Mouse (Mus musculus) T-helper 2 cell (primary cell): ENCODE data around the gene Exoc5.
"Not testable (repeated sequence)": the region's sequence is repeated elsewhere in the genome, so short reads cannot be mapped to it uniquely, and the experiment has no call there.

Source experiments
- in situ Hi-C: fragments of 300-600 bp; cut with MboI, MseI; formaldehyde crosslinking; loops from one replicate; pipeline ENCODE4 v1.15.1; 2025; ENCODE audit warnings: high pct_unique_total_duplicates

The Exoc5 gene

DNA sequence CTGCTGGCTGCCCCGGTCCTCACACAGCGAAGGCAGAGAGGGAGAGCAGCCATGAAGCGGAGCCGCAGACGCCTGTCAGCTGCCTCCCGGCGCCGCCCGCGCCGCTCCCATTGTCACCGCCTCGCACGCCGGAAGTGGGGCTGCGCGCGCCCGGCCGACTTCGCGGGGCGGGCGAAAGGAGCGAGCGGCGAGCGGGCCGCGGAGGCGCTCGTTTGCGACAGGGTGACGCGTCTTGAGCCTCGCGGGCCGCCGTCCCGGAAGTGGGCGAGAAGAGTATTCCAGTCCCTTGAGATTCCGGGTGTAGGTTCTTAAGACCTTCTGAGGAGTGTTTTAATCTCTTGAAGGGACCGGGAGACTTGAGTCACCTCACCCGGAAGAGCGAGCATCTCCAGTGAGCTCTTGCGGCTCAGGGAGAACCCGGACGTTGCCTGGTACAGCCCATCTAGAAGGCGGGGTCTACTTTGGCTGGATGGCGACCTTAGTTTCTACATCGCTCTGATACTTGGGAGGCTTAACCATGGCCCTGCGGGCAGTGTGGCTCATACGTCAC lies at the start of gene Exoc5:
TSS of gene Exoc5 (minus strand) at position 380 of the 550 bp plus-strand sequence.
- in situ Hi-C loops: no loop called here

DNA sequence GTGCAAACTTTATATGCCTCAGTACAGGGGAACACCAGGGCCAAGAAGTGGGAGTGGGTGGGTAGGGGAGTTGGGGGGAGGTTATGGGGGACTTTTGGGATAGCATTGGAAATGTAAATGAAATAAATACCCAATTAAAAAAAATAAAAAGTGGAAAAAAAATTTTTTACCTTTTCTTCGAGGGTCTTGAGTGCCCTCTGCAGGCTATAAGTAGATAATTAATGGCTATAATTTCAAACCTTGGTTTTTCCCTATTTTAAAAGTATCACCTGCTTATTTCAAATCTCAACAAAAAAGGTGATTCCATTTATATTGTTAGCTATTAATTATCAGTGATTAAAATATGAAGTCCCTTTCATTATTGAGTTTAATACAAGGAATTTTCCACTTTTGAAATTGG lies 25.3 kb upstream of the Exoc5 start:
- in situ Hi-C loops: not testable (repeated sequence)

DNA sequence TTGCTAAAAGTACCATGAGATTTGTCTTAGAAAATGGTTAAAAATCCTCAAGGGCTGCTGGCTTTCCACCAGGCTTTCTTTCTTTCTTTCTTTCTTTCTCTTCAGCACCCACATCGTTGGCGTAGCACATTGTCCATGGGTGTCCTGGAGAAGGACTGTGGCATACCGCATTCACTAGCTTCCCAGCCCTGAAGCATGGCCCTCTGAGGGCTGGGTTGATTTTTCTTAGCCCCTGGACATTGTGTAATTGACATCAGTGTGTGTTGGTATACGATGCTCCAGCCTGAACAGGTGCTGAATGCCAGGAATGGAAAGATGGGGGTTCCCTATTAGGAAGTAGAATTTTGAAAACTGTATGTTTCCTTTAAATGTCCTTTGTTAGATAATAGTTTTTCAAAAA lies 24.8 kb upstream of the Exoc5 start:
- in situ Hi-C loops: no loop called here

DNA sequence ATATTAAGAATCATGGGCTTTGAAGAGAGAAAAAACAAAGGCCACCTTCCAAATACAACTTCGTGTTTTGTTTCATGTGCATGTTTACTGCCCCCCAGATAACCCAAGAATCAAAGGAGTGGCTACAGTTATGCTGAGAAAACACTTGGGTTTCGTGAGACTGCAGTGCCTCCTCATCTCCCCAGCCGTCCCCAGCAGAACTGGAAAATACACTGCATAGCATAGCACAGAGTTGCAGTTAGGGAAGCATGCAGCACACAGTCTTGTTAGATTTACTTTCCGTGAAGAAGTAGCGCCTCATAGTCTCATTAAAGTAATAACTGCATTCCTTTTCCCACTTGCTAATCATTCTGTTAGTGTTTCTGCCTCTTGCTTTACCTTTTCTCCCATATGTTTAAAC lies 23.6 kb upstream of the Exoc5 start:
- in situ Hi-C loops: no loop called here

DNA sequence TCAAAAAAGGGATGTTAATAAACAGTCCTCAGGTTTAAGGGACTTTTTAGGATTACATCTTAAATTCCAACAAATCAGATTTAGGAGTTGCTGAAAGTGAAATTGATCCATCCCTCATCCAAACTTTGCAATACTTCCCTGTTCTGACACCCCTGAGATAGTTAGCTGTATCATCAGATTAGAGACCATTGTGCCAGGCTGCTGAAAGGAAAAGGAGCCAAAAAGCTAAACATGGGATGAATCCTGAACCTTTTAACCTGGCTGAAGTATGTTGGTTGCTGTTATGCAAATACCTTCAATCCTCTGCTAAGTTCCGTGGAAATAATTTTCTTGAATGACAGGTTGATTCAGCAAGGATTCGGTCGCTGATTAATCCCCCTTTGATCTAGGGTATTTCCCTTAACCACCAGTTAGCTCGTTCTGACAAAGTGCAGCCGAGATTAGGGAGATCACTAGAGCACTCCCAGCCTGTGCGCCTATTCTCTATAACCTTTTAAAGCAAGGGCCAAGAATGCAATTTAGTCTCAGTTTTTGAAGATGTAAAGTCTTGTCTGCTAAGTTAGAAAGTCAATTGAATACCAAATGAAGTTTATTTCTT lies 23.1 kb upstream of the Exoc5 start:
- in situ Hi-C loops: no loop called here

DNA sequence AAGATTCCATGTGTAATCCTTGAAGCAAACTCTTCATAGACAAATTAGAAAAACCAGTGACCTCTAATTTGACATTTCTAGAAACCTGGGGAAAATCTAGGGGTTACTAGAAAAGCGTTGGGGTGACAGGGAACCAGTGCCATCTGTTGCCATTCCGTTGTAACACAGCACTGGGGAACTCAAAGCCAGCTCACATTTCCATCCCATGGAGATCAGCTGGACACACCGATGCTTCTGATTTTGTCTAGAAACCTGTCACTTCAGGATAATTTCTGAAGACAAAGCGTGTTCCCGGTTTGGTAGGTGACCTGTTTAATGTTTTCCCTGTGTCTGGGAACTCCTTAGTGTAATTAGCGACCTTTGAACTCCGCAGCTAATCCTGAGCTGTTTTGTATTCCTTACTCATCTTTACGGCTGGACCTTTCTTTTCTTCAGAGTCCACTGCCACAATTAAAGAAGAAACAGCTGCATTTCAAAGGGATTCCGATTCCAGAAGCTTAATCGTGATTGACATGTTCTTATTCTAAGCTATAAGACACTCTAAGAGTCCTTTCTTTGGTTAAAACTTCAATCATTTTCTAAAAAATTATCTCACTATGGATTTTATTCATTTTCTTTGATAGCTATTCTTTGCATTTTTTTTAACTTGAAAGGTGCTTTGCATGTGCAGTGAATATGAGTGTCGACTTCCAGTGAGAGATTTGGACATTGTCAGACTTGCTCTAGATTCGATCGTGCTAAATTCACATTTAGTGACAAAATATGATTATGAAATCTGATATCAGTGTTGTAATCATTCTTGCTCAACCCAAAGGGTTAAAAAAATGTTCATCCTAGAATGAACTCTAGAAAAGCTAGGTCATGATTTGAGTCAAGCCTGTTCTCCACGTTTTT lies 21.9 kb upstream of the Exoc5 start:
- in situ Hi-C loops: no loop called here

DNA sequence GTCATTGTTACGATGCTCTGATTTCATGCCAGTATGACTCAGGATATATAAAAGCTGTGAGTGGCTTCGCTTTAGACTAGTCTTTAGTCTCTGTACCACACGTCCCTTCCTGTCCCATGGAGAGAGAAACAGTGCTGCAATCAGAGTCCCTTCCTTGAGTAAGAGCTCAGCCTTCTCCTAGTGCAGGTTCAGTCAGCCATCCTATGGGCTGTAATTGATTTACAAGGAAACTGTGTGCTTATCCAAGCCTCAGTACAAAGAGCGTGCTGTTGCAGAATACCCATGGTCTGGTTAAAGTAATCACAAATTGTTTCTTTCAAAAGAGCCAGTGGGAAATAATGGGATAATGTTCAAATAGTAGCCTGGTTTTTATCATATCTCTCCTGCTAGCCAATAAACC lies 20.1 kb upstream of the Exoc5 start:
- in situ Hi-C loops: no loop called here

DNA sequence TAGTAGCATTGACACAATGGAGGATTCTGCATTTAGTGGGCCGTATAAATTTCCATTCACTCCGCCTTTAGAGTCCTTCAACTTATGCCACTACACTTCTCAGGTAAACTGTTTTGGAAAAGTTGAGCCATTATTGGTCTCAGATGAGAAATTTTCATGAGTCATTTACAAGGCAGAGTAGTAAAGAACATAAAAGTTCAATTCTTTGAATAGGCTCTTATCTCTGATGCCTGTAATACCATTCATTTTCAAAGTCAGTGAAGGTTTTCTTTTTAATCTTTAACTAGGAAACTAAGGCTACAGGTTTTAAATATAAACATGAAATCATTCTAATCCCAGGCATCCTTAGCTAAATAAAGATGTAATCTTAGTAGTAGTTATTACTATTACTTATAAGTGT lies 12.4 kb upstream of the Exoc5 start:
- in situ Hi-C loops: loop anchor here (10.0 kb wide), 1 partner anchor 86 kb away; no protein-coding TSS in a partner anchor

DNA sequence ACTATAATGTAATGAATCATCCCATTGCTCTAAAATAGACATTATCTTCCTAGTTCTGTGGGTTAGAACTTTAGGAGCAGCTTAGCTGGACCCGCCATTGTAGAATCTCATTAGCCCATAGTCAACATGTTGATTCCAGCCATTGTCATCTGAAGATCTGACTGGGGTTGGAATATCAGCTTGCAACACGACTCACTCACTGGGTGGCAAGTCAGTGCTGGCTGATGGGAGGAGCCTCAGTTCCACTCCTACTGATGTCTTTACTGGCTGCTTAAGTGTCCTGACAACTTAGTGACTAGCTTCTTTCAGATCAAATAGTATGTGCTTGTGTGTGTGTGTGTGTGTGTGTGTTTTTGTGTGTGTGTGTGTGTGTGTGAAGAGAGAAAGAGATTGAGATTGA lies 7.9 kb upstream of the Exoc5 start:
- in situ Hi-C loops: loop anchor here (10.0 kb wide), 1 partner anchor 90 kb away; no protein-coding TSS in a partner anchor

DNA sequence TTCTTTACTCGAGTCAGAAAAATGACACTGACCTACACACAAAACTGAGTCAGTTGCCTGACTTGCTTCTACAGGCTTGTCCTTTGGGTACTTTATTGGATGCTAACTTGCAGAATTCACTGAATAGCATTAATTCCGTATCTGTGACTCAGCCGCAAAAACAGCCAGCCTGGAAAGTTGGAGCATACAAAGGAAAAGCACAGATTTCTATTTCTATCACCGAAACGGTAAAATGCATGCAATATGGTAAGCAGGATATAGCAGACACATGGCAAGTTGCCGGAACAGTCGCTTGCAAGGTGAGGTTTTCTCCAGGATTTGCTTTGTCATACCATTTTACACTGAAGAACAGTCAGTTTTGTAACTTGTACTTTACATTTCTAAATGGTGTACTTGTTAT lies 7.4 kb upstream of the Exoc5 start:
- in situ Hi-C loops: loop anchor here (10.0 kb wide), 1 partner anchor 91 kb away; no protein-coding TSS in a partner anchor

DNA sequence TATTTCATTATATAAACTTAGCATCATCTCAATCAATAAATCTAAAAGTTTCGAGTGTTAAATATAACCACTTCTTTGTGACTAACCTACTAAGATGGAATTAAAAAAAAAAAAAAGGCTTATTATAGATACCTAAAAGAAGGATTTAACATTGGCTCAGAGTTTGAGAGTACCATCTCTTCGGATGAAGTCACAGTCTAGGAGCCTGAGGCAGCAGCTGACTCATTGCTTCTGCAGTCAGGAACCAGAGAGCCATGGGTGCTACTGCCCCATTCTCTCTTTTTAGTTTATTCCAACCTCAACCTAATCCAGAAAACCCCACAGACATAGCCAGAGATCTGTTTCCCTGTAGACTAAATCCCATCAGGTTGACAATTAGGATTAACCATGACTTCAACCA lies 6.4 kb upstream of the Exoc5 start:
- in situ Hi-C loops: loop anchor here (10.0 kb wide), 1 partner anchor 92 kb away; no protein-coding TSS in a partner anchor

DNA sequence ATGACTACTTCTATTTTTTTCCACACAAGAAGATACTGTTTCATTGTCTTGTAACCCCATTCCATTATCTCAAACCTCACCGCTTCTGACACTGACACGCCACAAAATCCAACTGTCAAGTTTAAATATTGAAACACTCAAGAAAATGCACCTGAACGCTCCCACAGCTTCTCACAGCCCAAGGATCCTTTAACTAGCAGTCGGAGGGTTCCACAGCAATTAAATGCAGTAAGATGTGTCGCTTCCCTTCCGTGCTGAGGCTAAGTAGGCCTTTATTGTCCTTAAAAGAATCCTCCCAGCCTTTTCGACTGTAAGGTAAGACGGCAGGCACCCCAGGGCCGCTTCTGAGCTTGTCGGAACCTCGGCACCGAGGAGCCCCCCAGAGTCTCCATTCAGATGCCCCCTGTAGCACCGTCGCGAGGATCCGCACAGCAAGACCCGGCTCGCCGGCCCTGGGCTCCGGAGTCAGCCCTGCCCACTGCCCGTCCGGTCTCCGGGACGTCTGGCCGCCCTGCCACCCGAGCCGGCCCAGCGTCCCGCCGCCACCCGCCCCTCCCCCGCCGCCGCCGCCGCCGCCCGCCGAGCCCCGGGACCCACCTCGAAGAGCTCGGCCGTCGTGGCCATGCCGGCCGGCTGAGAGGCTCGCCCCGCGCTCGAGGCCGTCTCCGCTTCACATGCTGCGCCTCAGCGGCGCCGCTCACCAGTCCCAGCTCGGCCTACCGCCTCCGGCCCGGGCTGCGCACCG lies 752 bp downstream of the Exoc5 start, which contains the start of gene Ap5m1:
TSS of gene Ap5m1 (plus strand) at position 569 of the 745 bp plus-strand sequence.
- in situ Hi-C loops: no loop called here

DNA sequence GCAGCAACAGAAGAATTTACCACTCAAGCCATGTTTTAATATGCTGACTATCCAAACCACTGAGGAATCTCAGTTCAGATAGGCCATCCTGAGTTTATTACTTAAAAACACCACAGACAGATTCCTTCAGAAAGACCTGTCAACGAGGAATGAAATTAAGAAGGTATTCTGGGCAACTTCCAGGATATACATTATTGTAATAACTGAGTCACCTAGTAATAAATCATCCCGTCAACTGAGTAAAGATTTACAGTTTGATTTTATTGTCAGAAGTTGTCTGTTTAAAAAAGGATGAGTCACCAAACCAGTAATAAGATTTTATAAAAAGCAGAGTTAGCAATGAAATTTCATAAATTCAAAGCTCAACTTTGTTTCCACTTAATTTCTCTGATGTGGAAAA lies 2.6 kb downstream of the Exoc5 start:
- in situ Hi-C loops: no loop called here

DNA sequence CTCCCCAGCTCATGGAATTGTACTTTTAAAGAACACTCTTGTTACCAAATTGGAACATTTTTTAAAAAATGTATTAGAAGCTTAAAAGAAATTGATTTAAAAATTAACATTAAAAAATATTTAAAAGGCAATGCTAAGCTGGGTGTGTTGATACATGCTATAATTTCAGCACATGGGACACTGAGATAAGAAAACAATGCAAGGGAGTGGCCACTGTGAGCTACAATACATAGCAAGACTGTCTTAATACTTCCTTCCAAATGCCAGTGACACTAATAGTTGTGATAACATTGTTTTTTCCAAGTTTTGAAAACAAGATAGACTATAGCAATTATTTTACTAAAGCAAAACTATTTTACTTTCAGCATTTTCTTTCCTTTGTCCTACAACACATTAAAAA lies 17.0 kb downstream of the Exoc5 start:
- in situ Hi-C loops: no loop called here

DNA sequence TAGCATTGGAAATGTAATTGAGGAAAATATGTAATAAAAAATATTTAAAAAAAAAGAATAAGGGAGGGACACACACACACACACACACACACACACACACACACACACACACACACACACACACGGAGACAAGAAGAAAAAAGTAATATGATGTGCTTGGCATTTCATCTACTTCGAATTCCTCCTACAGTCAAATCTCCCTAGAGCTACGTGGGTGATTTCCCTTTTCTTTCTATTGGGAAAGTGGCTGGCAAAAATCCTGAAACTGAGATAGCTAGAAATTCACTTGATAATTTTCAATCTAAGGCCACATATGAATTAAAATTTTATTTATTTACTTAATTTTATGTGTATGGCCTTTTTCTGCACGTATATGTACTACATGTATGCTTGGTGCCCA lies 20.8 kb downstream of the Exoc5 start:
- in situ Hi-C loops: no loop called here

DNA sequence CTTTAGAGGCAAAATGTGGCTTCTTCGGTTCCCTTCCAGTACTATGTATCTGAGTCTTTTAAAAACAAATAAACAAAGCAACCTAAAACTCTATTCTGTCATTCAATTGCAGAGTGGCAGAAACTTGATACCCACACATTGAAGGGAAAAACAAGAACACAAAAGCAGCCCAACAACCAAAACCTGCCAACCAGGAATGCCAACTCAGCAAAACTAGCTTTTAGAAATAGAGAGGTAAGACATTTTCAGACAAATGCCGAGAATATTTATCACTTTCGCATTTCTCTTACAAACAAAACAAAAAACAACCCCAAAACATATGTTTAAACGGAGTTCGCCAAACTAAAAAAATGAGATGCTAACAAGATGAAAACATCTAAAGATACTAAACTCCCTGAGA lies 37.5 kb downstream of the Exoc5 start:
- in situ Hi-C loops: no loop called here

DNA sequence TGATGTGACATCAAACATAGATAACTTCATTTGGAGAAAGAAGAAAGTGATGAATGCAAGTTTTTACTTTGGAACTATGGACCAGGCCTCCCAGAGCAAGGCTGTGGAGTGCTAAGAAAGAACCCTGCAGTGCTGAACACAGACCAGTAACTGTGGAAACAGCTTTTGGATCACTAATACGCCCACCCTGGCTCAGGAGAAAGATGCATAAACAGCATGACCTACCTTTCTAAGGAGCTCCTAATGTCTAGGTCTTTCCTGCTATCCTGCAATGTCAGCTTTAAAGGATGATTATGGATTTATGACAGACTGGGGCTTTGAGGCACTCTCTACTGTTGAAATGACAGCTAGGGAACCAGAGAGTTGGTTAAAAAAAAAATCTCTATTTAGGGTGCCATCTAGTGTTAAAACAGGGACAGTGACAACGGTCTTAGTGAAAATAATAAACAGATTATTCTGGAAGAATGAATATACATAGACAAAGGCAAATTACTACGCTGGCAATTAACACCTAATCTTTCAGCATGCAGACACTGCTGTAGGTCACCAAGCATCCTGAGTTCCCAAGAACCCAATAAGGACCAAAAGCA lies 38.6 kb downstream of the Exoc5 start:
- in situ Hi-C loops: no loop called here

DNA sequence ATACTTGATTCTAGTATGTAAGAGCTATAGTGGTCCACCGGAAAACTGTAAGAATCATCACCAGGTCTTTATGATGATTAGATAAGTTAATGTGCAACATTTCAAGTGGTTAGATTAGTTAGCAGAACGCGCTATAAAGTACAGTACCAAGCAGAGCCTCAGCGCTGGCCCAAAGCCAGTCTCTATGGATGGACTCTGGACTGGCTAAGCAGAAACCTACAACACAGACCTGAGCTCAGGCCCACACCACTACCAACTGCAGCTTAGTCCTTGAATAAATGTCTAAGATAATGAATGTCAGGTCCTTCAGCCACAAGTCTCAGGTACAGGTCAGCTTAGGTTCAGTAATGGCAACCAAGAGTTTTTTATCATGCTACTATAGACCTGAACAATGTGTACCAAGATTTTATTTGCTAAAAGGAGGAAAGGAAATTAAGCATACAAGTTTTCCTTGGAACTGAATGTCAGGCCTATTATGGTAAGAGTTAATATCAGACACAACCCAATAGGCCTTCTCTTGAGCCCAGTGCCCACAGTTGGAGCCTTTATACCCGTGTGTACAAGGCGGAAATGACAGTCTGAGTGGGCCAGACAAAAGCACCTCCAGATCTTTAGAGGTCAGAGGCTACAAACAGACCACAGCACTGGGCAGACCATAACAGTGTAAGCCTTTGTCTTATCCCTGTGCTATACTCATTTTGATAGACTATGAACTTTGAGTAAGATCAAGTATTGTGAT lies 39.2 kb downstream of the Exoc5 start:
- in situ Hi-C loops: no loop called here

DNA sequence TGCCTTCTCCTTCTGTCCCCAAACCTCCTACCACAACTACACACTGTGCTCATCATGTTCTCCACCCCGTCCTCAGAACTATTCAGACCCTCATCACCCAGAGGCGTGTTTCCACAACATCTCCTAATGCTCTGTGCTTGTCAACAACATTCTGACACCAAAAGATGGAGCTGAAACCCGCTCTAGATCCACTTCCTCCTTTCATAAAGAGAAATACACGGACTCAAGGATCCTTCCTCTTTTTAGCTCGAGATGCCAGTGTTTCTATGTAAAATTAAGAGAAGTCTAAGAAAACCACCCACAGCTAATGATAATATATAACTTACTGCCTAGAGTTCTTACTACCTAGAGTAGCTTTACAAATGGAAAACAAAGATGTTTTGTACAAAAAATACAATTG lies 46.7 kb downstream of the Exoc5 start:
- in situ Hi-C loops: no loop called here

DNA sequence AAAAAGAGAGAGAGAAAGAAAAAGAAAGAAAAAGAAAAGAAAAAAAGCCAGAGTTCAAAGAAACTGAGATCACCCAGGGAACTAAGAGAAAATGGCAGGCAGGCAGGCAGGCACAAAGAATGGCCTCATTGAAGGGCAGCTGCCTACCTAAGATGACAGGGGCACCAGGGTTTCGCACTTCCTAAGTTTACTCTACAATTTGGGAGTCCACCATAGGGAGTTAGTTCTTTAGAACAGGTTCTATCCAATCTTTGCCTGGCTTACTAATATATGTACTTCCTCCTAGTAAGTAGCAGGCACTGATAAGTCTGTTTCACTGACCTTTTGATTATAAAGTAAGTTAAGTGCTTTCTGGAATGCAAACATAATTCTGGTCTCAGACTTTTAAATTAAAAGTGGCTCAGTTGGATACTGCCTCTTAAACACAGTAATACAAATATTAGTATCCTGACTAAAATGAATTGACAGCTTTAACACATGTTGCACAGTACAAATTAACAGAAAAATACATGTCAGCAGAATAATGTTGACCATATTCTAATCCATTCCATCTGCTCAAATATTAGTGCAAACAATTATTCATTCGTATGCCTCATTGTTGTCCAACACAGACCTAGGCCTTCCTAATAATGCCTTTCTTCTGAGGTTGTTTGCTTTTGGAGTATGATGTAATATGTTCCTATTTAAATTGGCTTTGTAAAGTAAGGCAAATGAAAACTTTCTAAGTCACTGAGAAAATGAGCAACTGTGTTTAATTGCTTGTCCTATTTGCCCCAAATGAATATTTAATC lies 57.9 kb downstream of the Exoc5 start:
- in situ Hi-C loops: no loop called here
